Mouse (Mus musculus) gastrocnemius, adult 18-20 months (tissue): ENCODE measurements around the gene Nfia. TPM values are rescaled to one million over a fixed set of nuclear protein-coding genes. Genes with fewer than 3 reads are reported as not detected.

ENCODE experiments used
- DNase-seq: peaks from one replicate; pipeline ENCODE4 v3.0.0; 2021; ENCODE audit warnings: low spot score
- long read RNA-seq, 2 experiments: library from polyadenylated mRNA; stranded (forward); transcript quantifications; one replicate each; pipeline ENCODE4 v2.0.0; 2021
- total RNA-seq, 2 experiments: library from RNA; stranded (reverse); gene quantifications; 2 replicates each; pipeline ENCODE4 v1.2.3; 2021

Gene Nfia
- 10 to 100 TPM; 56.3 to 56.9 TPM for total RNA-seq
- long read RNA-seq, experiment 1, full-length matches to known transcripts = 2 of 6 reads
- long read RNA-seq, experiment 1, partial matches to known transcripts = 0 of 6 reads
- long read RNA-seq, experiment 1, other reads (novel, unspliced or antisense) = 4 of 6 reads
- long read RNA-seq, experiment 2, full-length matches to known transcripts = 6 of 11 reads
- long read RNA-seq, experiment 2, partial matches to known transcripts = 0 of 11 reads
- long read RNA-seq, experiment 2, other reads (novel, unspliced or antisense) = 5 of 11 reads

- DNase-seq = no peak
Observed at GRCm38 (mm10) chr4:97772641-97773040, at the start of gene Nfia. Gene Nfia (plus strand): TSS chr4:97772734.

GRCm38 (mm10) chr4:97723374-97723773 is 49.2 kb upstream of the Nfia start:
- no peak for DNase-seq

- no peak for DNase-seq
Observed at GRCm38 (mm10) chr4:97728520-97728919, 44.0 kb upstream of the Nfia start.

- DNase-seq = no peak
Observed at GRCm38 (mm10) chr4:97729999-97730398, 42.5 kb upstream of the Nfia start.

- DNase-seq = no peak
Observed at GRCm38 (mm10) chr4:97730416-97730815, 42.1 kb upstream of the Nfia start.

- DNase-seq = no peak
Observed at GRCm38 (mm10) chr4:97733392-97733791, 39.1 kb upstream of the Nfia start.

- no peak for DNase-seq
Observed at GRCm38 (mm10) chr4:97743932-97744331, 28.6 kb upstream of the Nfia start.

GRCm38 (mm10) chr4:97745296-97746105 is 27.0 kb upstream of the Nfia start:
- peak; percentile 77 for DNase-seq

- no peak for DNase-seq
Observed at GRCm38 (mm10) chr4:97746106-97746900, 26.2 kb upstream of the Nfia start.

- no peak for DNase-seq
Observed at GRCm38 (mm10) chr4:97750401-97750800, 22.1 kb upstream of the Nfia start.

- peak; percentile 96 for DNase-seq
Observed at GRCm38 (mm10) chr4:97751030-97751482, 21.5 kb upstream of the Nfia start.

- peak; percentile 76 for DNase-seq
Observed at GRCm38 (mm10) chr4:97751483-97752251, 20.9 kb upstream of the Nfia start.

- DNase-seq = no peak
Observed at GRCm38 (mm10) chr4:97752276-97753010, 20.1 kb upstream of the Nfia start.

GRCm38 (mm10) chr4:97753521-97753920 is 19.0 kb upstream of the Nfia start:
- DNase-seq = no peak

GRCm38 (mm10) chr4:97754241-97754640 is 18.3 kb upstream of the Nfia start:
- DNase-seq = peak; percentile 72

GRCm38 (mm10) chr4:97757207-97757977 is 15.1 kb upstream of the Nfia start:
- peak; percentile 68 for DNase-seq

GRCm38 (mm10) chr4:97757978-97758461 is 14.5 kb upstream of the Nfia start:
- DNase-seq = no peak

GRCm38 (mm10) chr4:97758661-97759060 is 13.9 kb upstream of the Nfia start:
- DNase-seq = no peak

GRCm38 (mm10) chr4:97764616-97765015 is 7.9 kb upstream of the Nfia start:
- DNase-seq = no peak
